Mouse (Mus musculus): ENCODE results near the gene Col1a1. TPM values are rescaled to one million over a fixed set of nuclear protein-coding genes. Genes with fewer than 3 reads are reported as not detected.

The Col1a1 gene
- total and polyA plus RNA-seq, 3 experiments = 0.11 to 0.13 TPM; not detected in 1

DNA sequence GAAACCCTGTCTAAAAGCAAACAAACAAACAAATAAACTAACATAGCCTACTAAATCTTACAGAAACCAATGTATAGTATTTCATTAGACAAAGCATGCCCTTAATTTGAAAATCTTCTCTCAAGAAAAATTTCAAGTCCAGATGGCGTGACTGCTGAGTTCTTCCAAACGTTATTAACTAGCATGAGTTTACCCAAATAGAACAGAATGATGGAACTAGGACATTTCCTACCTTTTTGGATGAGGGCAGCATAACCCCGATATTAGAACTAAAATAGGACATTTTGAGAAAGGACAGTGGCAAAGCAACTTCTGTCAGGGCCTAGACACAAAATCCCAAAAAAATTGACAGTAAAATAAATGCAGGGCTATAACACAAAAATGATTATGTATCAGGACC is 31.7 kb upstream of the Col1a1 start:
- no peak overlapping the region for H3K27ac ChIP-seq (ENCODE audit: insufficient read depth, low read depth)
- no peaks in the 10 kb centered on the region for H3K36me3 ChIP-seq (replicated peaks in 1 of 2; ENCODE audit: control insufficient read depth in 1 of 2, insufficient read depth in 1 of 2, low read length in 1 of 2)
- dilution Hi-C loops (cut with MboI; ENCODE audit: extremely low pct_ligation_motif_present, extremely low pct_unique_long_range_greater_than_20kb, low sequenced_read_pairs) = no loop called here
- no peak overlapping the region for H3K9ac ChIP-seq (ENCODE audit: insufficient read depth, low read depth)
- H3K27me3 ChIP-seq (replicated peaks) = peaks cover 81% of the 10 kb centered on the region
- DNase-seq (ENCODE audit: extremely low read depth) = no peak
- H3K4me2 ChIP-seq (ENCODE audit: insufficient read depth, low read depth, poor library complexity, severe bottlenecking) = no peak overlapping the region
- H3K4me1 ChIP-seq (ENCODE audit: control insufficient read depth in 1 of 2, insufficient read depth in 2 of 2) = no peaks in the 10 kb centered on the region
- no peaks in the 10 kb centered on the region for H3K9me3 ChIP-seq (replicated peaks; ENCODE audit: low read length)
- TF ChIP-seq MAFK (IDR thresholded peaks at IDR 0.05; ENCODE audit: insufficient replicate concordance, low read length) (no peak), ZNF384 (IDR thresholded peaks at IDR 0.05; ENCODE audit: low read depth, low read length) (no peak), POLR2A (IDR thresholded peaks at IDR 0.05; ENCODE audit: low read depth, low read length) (no peak), ZC3H11A (IDR thresholded peaks at IDR 0.05; ENCODE audit: low read depth, low read length) (no peak), RCOR1 (conservative IDR thresholded peaks at IDR 0.05; ENCODE audit: low read depth, low read length) (no peak)
- in situ Hi-C loops (cut with MboI; ENCODE audit: low pct_ligation_motif_present, low pct_unique_long_range_greater_than_20kb, low sequenced_read_pairs) = no loop called here
- H3K79me2 ChIP-seq (replicated peaks; ENCODE audit: control insufficient read depth, extremely low read depth, insufficient read depth, poor library complexity, severe bottlenecking) = no peaks in the 10 kb centered on the region
- H3K4me3 ChIP-seq (replicated peaks in 1 of 3; ENCODE audit: low read depth in 2 of 3, low read length in 2 of 3, poor library complexity in 1 of 3) = no peak overlapping the region

DNA sequence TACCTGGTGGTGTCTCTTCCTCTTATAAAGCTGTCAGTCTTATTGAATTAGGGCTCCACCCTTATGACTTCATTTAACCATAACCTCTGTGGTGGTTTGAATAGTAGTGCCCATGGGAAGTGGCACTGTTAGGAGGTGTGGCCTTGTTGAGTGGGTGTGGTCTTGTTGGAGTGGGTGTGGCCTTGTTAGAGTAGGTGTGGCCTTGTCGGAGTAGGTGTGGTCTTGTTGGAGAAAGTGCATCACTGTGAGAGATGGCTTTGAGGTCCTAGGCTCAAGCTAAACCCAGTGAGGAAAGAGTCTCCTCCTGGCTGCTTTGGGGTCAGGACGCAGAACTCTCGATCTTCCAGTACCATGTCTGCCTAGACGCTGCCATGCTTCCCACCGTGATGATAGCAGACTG is 25.1 kb upstream of the Col1a1 start:
- DNase-seq (ENCODE audit: extremely low read depth) = peak; percentile 16
- no peak overlapping the region for H3K4me2 ChIP-seq (ENCODE audit: insufficient read depth, low read depth, poor library complexity, severe bottlenecking)
- no peak overlapping the region for H3K4me3 ChIP-seq (replicated peaks in 1 of 3; ENCODE audit: low read depth in 2 of 3, low read length in 2 of 3, poor library complexity in 1 of 3)
- no peak overlapping the region for H3K9ac ChIP-seq (ENCODE audit: insufficient read depth, low read depth)
- H3K79me2 ChIP-seq (replicated peaks; ENCODE audit: control insufficient read depth, extremely low read depth, insufficient read depth, poor library complexity, severe bottlenecking) = no peaks in the 10 kb centered on the region
- no peaks in the 10 kb centered on the region for H3K36me3 ChIP-seq (replicated peaks in 1 of 2; ENCODE audit: control insufficient read depth in 1 of 2, insufficient read depth in 1 of 2, low read length in 1 of 2)
- dilution Hi-C loops (cut with MboI; ENCODE audit: extremely low pct_ligation_motif_present, extremely low pct_unique_long_range_greater_than_20kb, low sequenced_read_pairs) (no loop called here), in situ Hi-C loops (cut with MboI; ENCODE audit: low pct_ligation_motif_present, low pct_unique_long_range_greater_than_20kb, low sequenced_read_pairs) (no loop called here)
- peaks cover 4% of the 10 kb centered on the region for H3K9me3 ChIP-seq (replicated peaks; ENCODE audit: low read length)
- 0 out of 4 replicates have a peak, but pooled peaks cover 0 to 2% of the 10 kb centered on the region in 2 experiments for H3K4me1 ChIP-seq (ENCODE audit: control insufficient read depth in 1 of 2, insufficient read depth in 2 of 2)
- TF ChIP-seq NELFE (IDR thresholded peaks at IDR 0.05; ENCODE audit: low read depth, low read length) = no peak
- no peak for TF ChIP-seq TCF12 (IDR thresholded peaks at IDR 0.05; ENCODE audit: low read depth, low read length)
- TF ChIP-seq TBP (conservative IDR thresholded peaks at IDR 0.05; ENCODE audit: low read depth, low read length) = no peak
- no peak for TF ChIP-seq ZKSCAN1 (IDR thresholded peaks at IDR 0.05; ENCODE audit: borderline replicate concordance, low read depth, low read length)
- no peak for TF ChIP-seq POLR2AphosphoS2 (IDR thresholded peaks at IDR 0.05; ENCODE audit: low read depth, low read length)
- TF ChIP-seq ETS1 (conservative IDR thresholded peaks at IDR 0.05; ENCODE audit: low read depth, low read length) = no peak
- no peak for TF ChIP-seq ZNF384 (IDR thresholded peaks at IDR 0.05; ENCODE audit: low read depth, low read length)
- TF ChIP-seq RCOR1 (conservative IDR thresholded peaks at IDR 0.05; ENCODE audit: low read depth, low read length) = no peak
- TF ChIP-seq POLR2A (IDR thresholded peaks at IDR 0.05; ENCODE audit: low read depth, low read length) = no peak
- TF ChIP-seq SIN3A (IDR thresholded peaks at IDR 0.05; ENCODE audit: low read length) = no peak
- TF ChIP-seq MAX (IDR thresholded peaks at IDR 0.05; ENCODE audit: low read length) = no peak
- TF ChIP-seq MEF2A (IDR thresholded peaks at IDR 0.05; ENCODE audit: borderline replicate concordance, low read depth, low read length) = no peak
- TF ChIP-seq JUN (IDR thresholded peaks at IDR 0.05; ENCODE audit: insufficient read depth, low read depth, low read length) = no peak
- TF ChIP-seq CTCF (conservative IDR thresholded peaks at IDR 0.05 in 1 of 2, IDR thresholded peaks at IDR 0.05 in 1 of 2; ENCODE audit: low read depth in 2 of 2, low read length in 2 of 2) = no peak
- no peak for TF ChIP-seq BHLHE40 (IDR thresholded peaks at IDR 0.05; ENCODE audit: low read depth, low read length)
- no peak for TF ChIP-seq PAX5 (IDR thresholded peaks at IDR 0.05; ENCODE audit: low read length)
- no peak for TF ChIP-seq CHD2 (IDR thresholded peaks at IDR 0.05; ENCODE audit: low read length)
- peaks cover 85% of the 10 kb centered on the region for H3K27me3 ChIP-seq (replicated peaks)
- H3K27ac ChIP-seq (ENCODE audit: insufficient read depth, low read depth) = no peak overlapping the region
